Mouse (Mus musculus): ENCODE results near the gene Sdc3.

Sdc3 gene

DNA sequence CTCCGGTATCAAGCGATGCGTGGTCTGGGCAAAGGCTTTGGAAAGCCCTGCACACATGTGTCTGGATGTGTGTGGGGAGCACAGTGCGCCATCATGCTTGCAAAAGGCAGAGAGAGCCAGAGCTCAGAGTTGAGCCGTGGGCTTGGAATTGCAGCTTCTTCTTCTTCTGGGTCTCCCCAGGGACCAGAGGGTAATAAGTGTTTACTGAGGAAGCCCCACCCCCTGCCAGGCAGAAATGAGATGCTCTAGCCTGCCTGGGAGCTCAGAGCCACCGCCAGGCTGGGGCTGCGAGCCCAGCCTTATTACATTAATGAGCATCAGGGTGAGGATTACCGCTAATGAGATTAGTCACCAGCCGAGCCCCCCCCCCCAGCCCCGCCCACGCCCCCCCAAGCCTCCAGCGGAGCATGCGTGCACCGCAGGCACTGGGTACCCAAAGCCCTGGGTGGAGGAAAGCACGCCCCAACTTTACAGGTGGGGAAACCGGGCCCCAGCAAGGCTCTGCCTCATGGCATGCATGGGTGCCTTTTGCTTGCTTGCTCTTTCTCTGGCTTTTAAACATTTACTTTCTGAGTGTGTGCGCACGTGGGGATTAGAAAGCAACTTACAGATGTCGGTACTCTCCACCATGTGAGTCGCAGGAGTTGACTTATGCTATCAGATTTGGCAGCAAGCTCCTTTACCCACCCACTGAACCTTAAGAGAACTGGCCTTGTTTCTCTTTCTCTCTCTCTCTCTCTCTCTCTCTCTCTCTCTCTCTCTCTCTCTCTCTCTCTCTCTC is 44.1 kb downstream of the Sdc3 start:
- CTCF ChIA-PET: interaction anchor here (0.6 to 0.9 kb wide), 10 partner anchors 9 to 859 kb away, joined by 3 to 6 read pairs (median 4); no protein-coding TSS in a partner anchor
- POLR2A ChIA-PET: interaction anchor here (0.5 to 1.5 kb wide), 18 partner anchors 8 to 578 kb away, joined by 3 to 8 read pairs (median 3); no protein-coding TSS in a partner anchor

- POLR2A ChIA-PET: interaction anchor here in 2 of 4 experiments (0.6 to 1.7 kb wide), 4 partner anchors 9 to 83 kb away, joined by 3 to 4 read pairs (median 3); no protein-coding TSS in a partner anchor
- CTCF ChIA-PET: interaction anchor here in 2 of 4 experiments (0.6 to 1.1 kb wide), 2 partner anchors 29 to 39 kb away, joined by 3 to 5 read pairs; no protein-coding TSS in a partner anchor
Observed at GRCm38 (mm10) chr4:130838585-130838984, 46.2 kb downstream of the Sdc3 start.

- CTCF ChIA-PET: interaction anchor here in 3 of 4 experiments (0.5 to 0.7 kb wide), 4 partner anchors 18 to 1292 kb away, joined by 3 to 6 read pairs (median 4); no protein-coding TSS in a partner anchor
- POLR2A ChIA-PET: interaction anchor here in 3 of 4 experiments (0.6 to 2.0 kb wide), 8 partner anchors 11 to 292 kb away, joined by 3 to 7 read pairs (median 4); no protein-coding TSS in a partner anchor
Observed at GRCm38 (mm10) chr4:130841107-130841840, 48.9 kb downstream of the Sdc3 start.

DNA sequence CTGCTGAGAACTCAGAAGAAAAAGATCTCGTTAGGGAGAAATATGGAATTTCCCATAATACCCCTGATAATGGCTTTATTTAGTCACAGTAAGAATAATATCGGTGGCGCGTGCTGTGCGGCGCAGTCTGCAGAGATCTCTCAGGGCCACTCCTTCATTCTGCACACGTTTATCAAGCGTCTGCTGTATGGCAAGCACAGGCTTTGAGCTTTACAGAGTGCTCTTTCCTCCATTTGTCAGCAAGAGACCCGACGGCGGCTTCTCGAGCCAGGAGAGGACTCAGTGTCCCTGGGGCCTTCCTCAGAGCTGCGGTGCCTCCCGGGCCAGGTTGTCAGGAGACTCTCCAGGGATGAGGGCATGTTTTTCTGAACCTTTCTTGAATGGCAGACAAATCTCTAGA is 56.5 kb downstream of the Sdc3 start:
- CTCF ChIA-PET: no interaction called here
- POLR2A ChIA-PET: no interaction called here

DNA sequence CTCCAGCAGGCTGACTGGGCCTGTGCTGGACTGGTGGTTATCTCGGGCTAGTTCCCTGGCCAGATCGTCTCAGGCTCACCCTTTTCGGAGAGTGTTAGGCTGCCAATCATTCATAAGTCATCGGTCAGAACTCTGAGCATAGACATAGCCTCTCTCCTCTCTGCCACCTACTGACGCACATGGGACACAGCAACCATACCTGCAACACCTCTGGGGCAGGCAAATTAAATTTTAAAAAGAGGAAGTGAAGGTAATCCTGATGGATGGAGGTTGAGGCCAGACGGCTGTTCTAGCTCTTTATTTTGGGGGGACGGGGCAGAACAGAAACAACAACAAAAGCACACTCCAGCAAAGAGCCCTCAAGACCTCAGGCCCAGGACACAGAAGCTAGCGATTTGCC is 65.3 kb downstream of the Sdc3 start:
- ChIA-PET POLR2A (interaction anchor here (0.5 to 1.5 kb wide), 7 partner anchors 22 to 220 kb away, joined by 3 read pairs; no protein-coding TSS in a partner anchor), CTCF (interaction anchor here in 2 of 4 experiments (1.1 to 2.2 kb wide), 5 partner anchors 16 to 73 kb away, joined by 3 to 6 read pairs (median 3); no protein-coding TSS in a partner anchor)

DNA sequence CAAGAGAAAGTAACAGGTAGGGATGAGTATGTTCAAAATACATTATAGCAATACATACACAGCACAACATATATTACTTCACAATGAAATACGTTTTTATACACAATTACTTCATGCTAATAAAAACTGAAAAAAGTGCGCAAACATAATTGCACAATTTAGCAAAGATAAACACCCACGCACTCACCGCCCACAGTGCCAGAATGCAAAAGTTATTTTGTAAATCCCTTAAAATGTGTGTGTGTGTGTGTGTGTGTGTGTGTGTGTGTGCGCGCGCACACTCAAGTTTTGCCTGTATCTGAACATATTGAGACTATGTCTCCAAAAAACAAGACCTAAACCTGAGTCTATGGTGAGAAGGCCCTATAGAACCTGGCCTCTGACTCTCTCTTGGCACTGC is 66.5 kb downstream of the Sdc3 start:
- ChIA-PET CTCF (interaction anchor here in 3 of 4 experiments (0.7 to 2.2 kb wide), 6 partner anchors 15 to 203 kb away, joined by 3 to 11 read pairs (median 6); no protein-coding TSS in a partner anchor), POLR2A (interaction anchor here in 2 of 4 experiments (0.6 to 3.1 kb wide), 5 partner anchors 15 to 221 kb away, joined by 4 to 11 read pairs (median 7); partner anchors contain the start of gene Sdc3 (in 1 of the 2))

DNA sequence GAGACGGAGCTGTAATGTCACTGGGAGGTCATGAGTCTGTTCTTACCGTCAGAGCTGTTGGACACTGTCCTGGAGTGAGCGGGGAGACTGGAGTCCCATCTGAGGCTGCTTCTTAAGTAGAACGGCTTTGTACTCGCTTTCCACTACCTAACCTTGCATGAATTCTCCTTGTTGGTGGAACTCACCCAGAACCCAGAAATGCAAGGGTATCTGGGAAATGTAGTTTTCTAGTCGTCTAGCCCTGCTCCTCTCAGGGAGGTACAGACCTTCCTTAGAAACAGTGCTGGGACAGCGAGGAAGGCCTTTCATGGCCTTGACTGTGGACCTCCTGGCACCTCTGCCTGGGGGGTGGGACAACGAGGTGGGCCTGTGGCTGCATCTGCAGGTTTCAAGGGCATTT is 67.1 kb downstream of the Sdc3 start:
- ChIA-PET POLR2A (interaction anchor here in 3 of 4 experiments (0.5 to 3.1 kb wide), 18 partner anchors 8 to 1654 kb away, joined by 3 to 11 read pairs (median 4); partner anchors contain the start of gene Sdc3 (in 1 of the 3)), CTCF (interaction anchor here in 3 of 4 experiments (0.7 to 1.7 kb wide), 8 partner anchors 12 to 904 kb away, joined by 3 to 6 read pairs (median 4); no protein-coding TSS in a partner anchor)

GRCm38 (mm10) chr4:130860902-130861652 is 68.7 kb downstream of the Sdc3 start:
- ChIA-PET CTCF (interaction anchor here in 3 of 4 experiments (0.5 to 1.1 kb wide), 6 partner anchors 13 to 178 kb away, joined by 3 to 7 read pairs (median 4); no protein-coding TSS in a partner anchor), POLR2A (interaction anchor here in 3 of 4 experiments (0.5 to 3.1 kb wide), 18 partner anchors 9 to 341 kb away, joined by 3 to 11 read pairs (median 4); partner anchors contain the start of gene Sdc3 (in 1 of the 3))

DNA sequence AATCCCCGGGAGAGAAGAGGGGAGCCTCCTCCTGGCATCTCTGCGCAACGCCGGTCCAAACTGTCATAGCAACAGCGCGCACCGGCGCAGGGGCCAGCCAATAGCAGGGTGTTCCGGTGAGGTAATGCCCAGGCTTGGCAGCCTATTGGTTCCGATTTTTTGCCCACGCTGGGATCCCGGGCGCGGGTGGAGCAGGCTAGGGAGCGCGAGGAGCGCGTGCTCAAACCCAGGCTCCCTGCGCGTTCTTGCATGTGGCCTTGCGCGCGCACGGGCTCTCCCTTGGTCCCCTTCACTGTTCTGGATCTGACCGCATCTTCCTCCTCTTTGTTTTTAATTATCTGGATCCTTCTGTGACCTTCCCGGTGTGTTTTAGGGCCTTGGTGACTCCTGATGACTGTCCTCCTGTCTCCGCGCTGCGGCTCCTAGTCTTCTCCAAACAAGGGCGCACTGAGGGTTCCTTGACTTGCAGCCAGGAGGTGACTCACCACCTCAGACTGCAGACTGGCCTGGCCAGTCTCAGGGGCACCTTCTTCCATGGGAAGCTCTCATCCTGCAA is 69.4 kb downstream of the Sdc3 start:
- ChIA-PET CTCF (interaction anchor here in 2 of 4 experiments (0.5 to 1.3 kb wide), 2 partner anchors 17 to 178 kb away, joined by 4 to 7 read pairs; no protein-coding TSS in a partner anchor), POLR2A (interaction anchor here in 3 of 4 experiments (0.5 to 3.1 kb wide), 11 partner anchors 10 to 227 kb away, joined by 3 to 11 read pairs (median 4); partner anchors contain the start of gene Sdc3 (in 1 of the 3))

GRCm38 (mm10) chr4:130862538-130862937 is 70.2 kb downstream of the Sdc3 start:
- ChIA-PET CTCF (interaction anchor here in 1 of 4 experiments (1.3 kb wide), 1 partner anchor 16 kb away, joined by 4 read pairs; no protein-coding TSS in a partner anchor), POLR2A (interaction anchor here in 2 of 4 experiments (1.0 kb wide), 2 partner anchors 52 to 227 kb away, joined by 3 to 4 read pairs; no protein-coding TSS in a partner anchor)

DNA sequence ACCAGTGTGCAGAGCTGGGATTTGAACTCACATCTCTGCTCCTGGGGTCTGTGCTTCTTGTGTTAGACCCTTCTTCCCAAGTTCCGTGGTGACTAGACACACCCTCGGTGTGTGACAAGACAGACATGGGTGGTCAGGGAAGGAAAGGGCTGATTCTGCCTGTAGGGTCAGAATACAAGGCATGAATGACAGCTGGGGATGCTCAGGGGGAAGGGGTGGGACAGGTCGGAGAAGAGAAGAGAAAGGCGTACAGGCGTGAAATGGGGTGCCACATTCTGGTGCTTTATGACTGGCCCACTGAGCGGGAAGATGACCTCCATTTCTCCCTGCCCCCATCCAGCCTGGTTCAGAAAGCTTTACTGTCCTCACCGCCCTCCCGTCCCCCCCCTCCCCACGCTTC is 73.1 kb downstream of the Sdc3 start:
- POLR2A ChIA-PET: no interaction called here
- CTCF ChIA-PET: interaction anchor here in 3 of 4 experiments (0.6 to 1.2 kb wide), 5 partner anchors 13 to 738 kb away, joined by 3 to 9 read pairs (median 4); no protein-coding TSS in a partner anchor

- POLR2A ChIA-PET: interaction anchor here in 1 of 4 experiments (0.9 kb wide), 1 partner anchor 225 kb away, joined by 5 read pairs; no protein-coding TSS in a partner anchor
- CTCF ChIA-PET: interaction anchor here in 3 of 4 experiments (0.6 to 1.2 kb wide), 4 partner anchors 13 to 738 kb away, joined by 3 to 9 read pairs (median 4); no protein-coding TSS in a partner anchor
Observed at GRCm38 (mm10) chr4:130865901-130866371, 73.6 kb downstream of the Sdc3 start.

GRCm38 (mm10) chr4:130867940-130868339 is 75.6 kb downstream of the Sdc3 start:
- ChIA-PET POLR2A (interaction anchor here in 1 of 4 experiments (1.1 to 1.3 kb wide), 2 partner anchors 50 to 348 kb away, joined by 3 read pairs; no protein-coding TSS in a partner anchor), CTCF (interaction anchor here in 2 of 4 experiments (0.8 to 2.2 kb wide), 3 partner anchors 10 to 24 kb away, joined by 4 to 11 read pairs (median 8); no protein-coding TSS in a partner anchor)

DNA sequence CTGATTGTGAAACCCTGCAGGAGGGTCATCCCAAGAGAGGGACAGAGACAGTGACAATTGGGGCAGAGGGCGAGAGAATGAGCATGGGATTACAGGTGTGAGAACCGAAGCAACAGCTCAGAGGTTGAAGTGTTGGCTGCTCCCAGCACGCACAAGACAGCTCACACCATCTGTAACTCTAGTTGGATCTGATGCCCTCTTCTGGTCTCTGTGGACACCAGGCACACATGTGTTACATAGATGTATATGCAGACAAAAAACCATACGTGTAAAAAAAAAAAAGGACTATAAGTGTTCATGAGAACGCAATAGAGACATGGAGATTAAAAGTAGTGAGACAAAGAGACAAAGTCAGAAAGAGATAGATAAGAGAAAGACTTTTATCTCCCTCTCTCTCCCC is 76.5 kb downstream of the Sdc3 start:
- CTCF ChIA-PET: interaction anchor here (0.6 to 2.2 kb wide), 6 partner anchors 10 to 1193 kb away, joined by 3 to 11 read pairs (median 4); no protein-coding TSS in a partner anchor
- POLR2A ChIA-PET: interaction anchor here in 2 of 4 experiments (0.5 to 1.3 kb wide), 6 partner anchors 18 to 349 kb away, joined by 3 to 6 read pairs (median 3); partner anchors contain the start of gene Laptm5 (in 1 of the 2)

DNA sequence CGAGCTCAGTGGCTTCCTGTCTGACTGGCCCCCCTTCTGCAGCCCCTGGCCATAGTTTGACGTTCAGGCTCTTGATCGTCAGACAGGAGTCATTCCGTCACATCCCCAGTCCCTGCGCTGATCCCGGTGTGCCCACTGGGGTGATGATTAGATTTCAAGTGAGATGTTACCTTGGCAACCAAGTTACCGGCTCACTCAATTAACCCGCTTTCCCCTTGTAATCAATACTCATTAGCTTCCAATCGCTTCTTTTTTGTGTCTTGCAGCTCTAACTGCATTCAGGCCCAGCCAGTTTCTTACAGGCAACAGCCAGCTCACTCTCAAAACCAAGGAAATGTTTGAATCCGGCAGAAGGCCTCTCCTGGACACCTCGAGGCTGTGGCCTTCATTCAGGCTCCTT is 80.1 kb downstream of the Sdc3 start:
- ChIA-PET POLR2A (interaction anchor here in 3 of 4 experiments (0.6 to 1.5 kb wide), 4 partner anchors 11 to 1256 kb away, joined by 3 to 5 read pairs (median 4); no protein-coding TSS in a partner anchor), CTCF (interaction anchor here in 3 of 4 experiments (0.8 to 1.5 kb wide), 4 partner anchors 12 to 805 kb away, joined by 3 to 8 read pairs (median 5); no protein-coding TSS in a partner anchor)

DNA sequence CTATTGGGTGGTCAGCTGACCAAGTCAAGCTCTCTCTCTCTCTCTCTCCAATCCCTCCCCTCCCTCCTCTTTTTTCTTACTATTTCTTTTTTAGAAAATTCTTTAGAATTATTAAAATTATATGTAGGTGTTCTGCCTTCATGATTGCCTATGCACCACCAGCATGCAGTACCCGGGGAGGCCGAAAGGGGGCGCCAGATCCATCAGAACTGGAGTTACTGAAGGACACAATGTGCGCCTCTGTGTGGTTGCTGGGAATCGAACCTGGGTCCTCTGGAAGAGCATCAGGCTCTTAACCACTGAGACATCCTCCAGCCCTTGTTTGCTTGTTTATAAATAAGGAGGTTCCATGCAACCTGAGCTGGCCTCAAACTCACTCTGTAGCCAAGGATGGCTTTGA is 81.1 kb downstream of the Sdc3 start:
- CTCF ChIA-PET: interaction anchor here (0.6 to 1.6 kb wide), 15 partner anchors 9 to 522 kb away, joined by 3 to 12 read pairs (median 3); partner anchors contain the start of gene Sdc3 (in 1 of the 4)

More for the DNA sequence above, 81.1 kb downstream of the Sdc3 start:
- POLR2A ChIA-PET: interaction anchor here in 2 of 4 experiments (1.4 to 1.5 kb wide), 2 partner anchors 13 to 73 kb away, joined by 3 to 5 read pairs; no protein-coding TSS in a partner anchor

All from embryonic stem cell, embryonic (primary cell).